Mouse (Mus musculus) small intestine, adult 2 months (tissue): Measurements from ENCODE around the gene Actn4.

Experiments
- CTCF ChIP-seq: fragments of 200-500 bp; IDR thresholded peaks from 2 replicates; pipeline ENCODE4 v1.5.1; 2012; ENCODE audit warnings: low read depth, mild to moderate bottlenecking, control low read depth, inconsistent platforms, low read length, moderate library complexity, mixed read lengths; ENCODE audit not compliant: insufficient replicate concordance, insufficient read length; ENCODE audit errors: extremely low read depth
- POLR2A ChIP-seq: fragments of 200-500 bp; IDR thresholded peaks from 2 replicates; pipeline ENCODE4 v1.6.1; 2012; ENCODE audit warnings: low read depth, mild to moderate bottlenecking, control low read depth, inconsistent platforms, low read length, moderate library complexity

- no peak for TF ChIP-seq POLR2A
- TF ChIP-seq CTCF: no peak
Observed at GRCm38 (mm10) chr7:28938654-28939053, 23.5 kb downstream of the Actn4 start.
